Mouse (Mus musculus) cerebellum, postnatal 25 days (tissue): ENCODE data around the gene Rspry1.

ENCODE experiments used
- DNase-seq, 2 experiments: peaks; one replicate each; pipeline ENCODE4 v3.0.0; 2021; ENCODE audit warnings: mixed read lengths in 2 of 2

The Rspry1 gene

DNA sequence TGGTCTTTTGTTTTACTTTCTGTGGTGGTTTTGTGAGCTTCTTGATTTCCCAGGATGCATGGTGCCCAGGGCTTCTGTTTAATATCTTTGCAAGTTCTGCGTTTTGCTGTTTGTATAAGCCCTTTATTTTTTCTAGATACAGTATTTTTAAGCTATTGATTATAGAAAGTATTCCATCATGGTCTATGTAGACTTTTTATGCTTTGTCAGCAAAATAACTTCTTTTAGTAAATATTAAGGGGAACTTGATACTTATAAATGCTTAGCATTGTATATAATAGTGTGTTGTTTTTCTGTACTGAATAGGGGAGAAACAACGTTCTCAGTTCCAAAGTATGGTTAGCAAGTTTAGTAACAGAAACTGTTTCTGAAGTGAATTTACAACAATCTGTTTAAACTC, 2.3 kb downstream of the Rspry1 start:
- no peak for DNase-seq

- DNase-seq: no peak
Observed at GRCm38 (mm10) chr8:94607064-94607463, 5.3 kb downstream of the Rspry1 start.

GRCm38 (mm10) chr8:94624885-94625284, 23.1 kb downstream of the Rspry1 start:
- no peak for DNase-seq

GRCm38 (mm10) chr8:94633564-94634194, 31.9 kb downstream of the Rspry1 start:
- no peak for DNase-seq

DNA sequence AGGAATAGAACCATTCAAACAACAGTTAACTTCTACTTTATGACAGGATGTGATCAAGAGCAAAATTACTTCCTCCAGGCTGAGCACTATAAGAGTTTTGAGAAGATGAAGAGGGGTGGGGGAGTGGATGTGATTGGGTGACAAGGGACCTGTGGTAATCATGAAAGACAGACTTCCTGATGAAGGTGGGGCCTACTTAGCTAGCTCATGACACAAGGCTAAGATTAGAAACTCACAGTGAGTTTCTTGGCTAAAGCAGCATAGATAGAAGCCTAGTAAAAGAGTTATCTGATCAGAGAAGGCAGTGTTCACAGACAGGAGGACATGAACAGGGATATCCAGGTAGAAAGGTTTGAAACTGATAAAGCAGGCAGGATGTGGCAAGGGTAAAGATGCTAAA, 32.5 kb downstream of the Rspry1 start:
- DNase-seq: no peak

DNA sequence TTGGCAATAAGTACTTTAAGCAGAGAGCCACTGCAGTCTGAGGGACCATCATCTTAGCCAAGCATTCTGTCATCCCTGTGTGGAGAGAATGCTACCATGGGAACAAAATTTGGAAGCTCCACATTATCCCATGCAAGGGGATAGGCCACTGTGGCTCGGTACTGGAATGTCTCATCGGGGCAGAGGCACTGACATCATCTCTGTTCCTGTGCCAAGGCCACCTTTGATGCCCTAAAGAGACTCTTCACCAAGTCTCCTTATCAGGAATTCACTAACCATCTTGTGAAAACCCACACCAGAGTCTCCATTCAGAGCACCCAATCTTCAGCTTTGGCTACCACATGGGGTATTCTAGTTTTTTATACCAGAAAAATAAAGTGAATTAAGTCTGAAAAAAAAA, 39.4 kb downstream of the Rspry1 start:
- DNase-seq: no peak

GRCm38 (mm10) chr8:94641938-94642337, 40.2 kb downstream of the Rspry1 start:
- no peak for DNase-seq

DNA sequence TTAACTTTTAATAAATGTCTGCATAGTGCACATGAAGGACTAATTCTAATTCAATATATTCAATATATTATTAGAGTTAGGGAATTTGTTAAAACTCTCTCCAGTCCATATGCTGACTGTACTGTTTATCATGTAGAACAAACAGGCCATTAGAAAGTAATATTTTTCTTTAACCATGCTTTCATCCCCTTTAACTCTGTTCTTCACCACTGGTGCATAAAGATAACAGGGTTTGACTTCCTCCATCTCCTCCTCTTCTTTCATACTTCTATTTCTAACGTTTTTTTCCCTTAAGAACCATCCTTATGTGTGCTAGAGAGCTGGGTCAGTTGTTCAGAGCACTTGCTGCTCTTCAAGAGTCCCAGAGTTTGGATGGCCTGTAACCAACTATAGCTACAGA, 43.5 kb downstream of the Rspry1 start:
- no peak for DNase-seq

DNA sequence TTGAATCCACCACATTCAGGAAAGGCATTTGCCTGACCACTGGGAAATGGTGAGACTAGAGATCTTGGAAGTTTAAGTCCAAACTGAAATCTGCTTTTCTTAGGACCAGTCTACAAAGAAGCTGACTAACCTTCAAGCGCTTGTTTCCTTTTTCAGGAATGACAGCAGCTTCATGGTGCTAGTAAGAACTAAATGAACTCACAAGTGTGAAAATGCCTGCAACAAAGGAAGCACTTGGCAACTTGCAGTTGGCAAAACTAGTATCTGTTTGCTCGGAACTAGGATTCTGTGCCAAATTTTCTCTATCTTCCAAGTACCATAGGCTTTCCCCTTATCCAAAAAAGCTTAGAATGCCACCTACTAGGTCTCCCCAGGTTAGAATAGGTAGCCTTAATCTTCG, 44.4 kb downstream of the Rspry1 start:
- DNase-seq: no peak

DNA sequence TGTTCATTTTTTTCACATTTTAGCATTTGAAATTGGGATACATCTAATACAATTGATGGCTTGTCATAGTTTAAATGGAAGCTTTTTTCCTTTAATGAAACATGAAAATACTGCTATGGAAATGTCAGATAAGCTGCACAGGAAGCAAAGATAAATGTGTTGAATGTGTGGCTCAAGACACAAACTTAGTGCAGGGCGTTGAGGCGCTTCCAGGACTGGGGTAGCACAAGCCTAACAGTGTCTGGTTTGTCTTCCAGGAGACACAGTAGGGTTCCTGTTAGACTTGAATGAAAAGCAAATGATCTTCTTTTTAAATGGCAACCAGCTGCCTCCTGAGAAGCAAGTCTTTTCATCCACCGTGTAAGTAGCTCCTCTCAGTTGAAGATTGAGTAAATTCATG, 47.8 kb downstream of the Rspry1 start:
- no peak for DNase-seq

DNA sequence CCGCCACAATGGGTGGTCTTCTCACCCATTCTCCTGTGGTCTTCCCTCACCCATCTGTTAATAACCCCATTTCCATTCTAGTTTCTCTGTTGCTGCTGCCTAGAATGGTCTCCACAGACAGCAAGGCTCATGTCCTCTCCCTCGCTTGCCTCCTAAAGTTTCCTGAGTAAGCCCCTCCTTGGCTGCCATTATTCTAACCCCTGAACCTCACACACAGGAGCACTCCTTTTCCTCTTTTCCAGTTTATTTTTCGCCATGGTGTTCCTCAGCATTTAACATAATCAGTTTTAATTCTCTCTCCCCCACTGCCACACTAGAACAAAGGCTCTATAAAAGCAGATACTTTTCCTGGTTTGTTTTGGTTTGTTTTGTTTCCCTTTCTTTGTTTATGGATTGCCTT, 51.2 kb downstream of the Rspry1 start:
- DNase-seq: no peak

GRCm38 (mm10) chr8:94654994-94655393, 53.3 kb downstream of the Rspry1 start:
- DNase-seq: no peak

DNA sequence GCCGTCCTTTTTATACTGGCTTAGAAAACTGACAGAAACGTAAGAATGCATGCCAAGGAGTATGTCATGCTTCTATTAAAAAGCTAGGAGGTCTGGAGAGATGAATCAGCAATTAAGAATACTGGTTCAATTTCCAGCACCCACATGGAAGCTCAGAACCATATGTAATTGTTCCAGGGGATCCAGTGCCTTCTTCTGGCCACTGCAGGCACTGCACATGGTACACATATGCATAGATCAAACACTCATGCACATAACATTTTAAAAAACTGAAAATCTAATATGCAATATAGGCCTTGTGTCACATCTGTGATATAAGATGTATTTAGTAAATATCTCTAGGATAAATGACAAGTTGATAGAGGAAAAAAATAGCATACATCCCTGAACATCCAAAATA, 56.3 kb downstream of the Rspry1 start:
- no peak for DNase-seq

DNA sequence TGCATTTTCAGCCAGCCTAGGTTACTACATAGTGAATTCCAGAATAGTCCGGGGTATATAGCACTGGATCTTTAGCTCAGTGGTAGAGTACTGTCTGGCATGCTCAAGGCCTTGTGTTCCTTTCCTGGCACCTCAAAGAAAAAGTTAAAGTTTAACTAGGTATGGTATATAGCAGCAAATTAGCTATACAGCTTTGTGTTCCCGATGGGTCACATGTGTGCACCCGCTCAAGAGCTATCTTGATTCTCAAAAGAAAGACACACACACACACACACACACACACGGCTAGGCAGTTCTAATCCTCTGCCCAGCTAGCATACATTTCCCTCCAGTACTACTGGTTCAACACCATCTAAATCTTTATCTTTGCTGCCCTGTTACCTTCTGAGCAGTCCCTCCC, 58.7 kb downstream of the Rspry1 start:
- no peak for DNase-seq

DNA sequence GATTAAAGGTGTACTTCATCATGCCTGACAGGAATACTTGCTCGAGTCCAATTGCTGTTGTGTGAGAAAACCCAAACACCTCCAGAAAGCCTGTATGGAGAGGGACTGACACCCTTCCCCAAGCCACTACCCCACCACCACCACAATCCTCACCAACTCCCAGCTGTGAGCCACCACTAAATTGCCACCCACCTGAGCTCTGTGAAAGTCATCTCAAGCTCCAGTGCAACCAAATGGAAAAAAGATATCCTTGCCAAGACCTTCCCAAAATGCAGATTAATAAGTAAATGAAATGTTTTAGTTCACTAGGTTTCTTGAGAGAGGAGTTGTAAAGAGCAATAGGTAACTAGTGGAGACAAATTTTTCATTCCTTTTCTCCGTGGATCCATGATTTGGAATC, 63.0 kb downstream of the Rspry1 start:
- DNase-seq: no peak

GRCm38 (mm10) chr8:94666456-94667308, 64.9 kb downstream of the Rspry1 start, which contains the start of gene Arl2bp:
Arl2bp (plus strand) TSS chr8:94666600.
- DNase-seq: peak; percentile 93 to 97

- DNase-seq: no peak
Observed at GRCm38 (mm10) chr8:94674384-94674783, 72.6 kb downstream of the Rspry1 start.

DNA sequence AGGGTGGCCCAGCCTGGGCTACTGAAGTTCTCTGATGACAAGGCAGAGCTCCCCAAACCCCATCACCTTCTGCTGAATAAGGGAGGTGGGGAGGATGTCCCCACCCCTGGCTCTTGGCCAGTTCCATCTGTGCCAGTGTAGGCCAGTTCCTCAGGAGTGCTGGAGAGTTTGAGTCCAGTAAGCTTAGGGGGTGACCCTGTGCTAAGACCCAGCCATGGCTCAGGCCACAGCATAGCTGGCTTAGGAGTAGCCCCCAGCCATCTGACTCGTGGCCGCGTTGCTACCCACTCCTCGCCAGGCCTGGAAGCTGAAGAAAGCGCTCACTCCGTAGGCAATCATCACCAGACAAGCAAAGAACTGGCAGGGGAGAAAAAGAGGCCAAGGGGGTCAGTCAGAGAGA, 74.2 kb downstream of the Rspry1 start:
- DNase-seq: peak in 1 of 2 experiments; percentile 22

DNA sequence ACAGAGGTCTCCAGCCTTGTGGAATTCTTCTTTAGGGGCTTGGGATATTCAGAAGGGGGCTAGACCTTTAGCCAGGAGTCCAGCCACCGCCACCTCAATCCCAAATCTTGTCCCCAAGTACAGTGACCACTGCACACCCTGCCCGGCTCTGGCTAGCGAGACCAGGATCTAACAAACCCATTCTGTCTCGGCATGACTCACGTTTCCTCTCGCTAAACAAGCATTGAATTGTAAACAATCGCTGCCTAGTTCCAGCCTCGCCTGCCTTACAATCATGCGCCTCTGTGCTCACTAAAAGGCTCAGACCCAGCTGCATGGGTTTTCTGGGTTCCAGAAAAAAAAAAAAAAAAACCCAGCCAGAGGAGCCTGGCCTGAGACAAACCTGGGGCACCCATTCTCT, 76.8 kb downstream of the Rspry1 start:
- no peak for DNase-seq

DNA sequence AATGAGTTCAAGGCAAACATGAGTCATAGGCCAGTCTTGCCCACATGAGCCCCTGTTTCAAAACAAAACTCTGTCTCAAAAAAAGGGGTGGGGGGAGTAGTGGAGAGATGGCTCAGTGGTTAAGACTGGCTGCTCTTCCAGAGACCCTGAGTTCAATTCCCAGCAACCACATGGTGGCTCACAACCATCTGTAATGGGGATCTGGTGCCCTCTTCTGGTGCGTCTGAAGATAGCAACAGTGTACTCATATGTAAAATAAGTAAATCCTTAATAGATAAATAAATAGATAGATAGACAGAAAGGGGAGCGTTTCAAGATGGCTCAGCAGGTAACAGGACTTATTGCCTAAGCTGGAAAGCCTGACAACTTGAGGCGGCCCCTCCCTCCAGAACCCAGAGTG, 78.7 kb downstream of the Rspry1 start:
- DNase-seq: no peak

DNA sequence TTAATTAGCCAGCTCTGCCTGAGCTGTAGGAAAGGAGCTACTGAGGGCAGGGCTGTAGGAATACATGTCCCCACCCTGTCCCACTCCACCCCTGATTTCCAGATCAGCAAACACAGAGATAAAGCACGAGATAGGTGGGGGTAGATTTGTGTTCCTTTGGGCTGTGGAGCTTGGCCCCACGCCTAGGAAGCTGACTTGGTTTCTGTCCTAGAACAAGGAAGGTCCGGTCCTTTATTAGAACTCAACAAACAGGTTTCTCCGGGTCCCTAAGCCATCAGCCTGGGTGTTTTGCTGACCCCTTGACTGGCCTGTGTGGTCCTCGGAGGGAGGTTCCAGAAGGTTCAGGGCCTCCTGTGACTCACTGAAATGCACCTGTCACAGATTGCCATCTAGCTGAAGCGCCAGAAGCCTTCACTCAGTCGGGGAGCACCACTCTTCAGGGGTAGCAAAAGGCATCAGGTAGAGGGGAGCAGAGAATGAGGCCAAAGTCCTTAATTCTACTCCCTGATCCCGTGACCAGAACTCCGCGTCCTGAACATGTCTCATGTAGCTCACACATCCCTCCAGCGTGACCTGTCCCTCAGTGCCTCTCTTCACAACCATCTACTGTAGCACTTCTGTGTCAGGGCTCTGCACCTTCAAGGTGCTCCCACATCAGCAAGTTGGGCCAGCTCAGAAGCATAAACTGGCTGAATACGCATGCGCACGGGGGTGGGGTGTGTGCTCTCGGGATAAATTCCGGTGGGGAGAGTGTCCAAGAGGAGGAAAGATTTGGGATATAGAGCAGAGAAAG, 81.2 kb downstream of the Rspry1 start:
- DNase-seq: no peak

GRCm38 (mm10) chr8:94684287-94684686, 82.5 kb downstream of the Rspry1 start:
- DNase-seq: no peak

- no peak for DNase-seq
Observed at GRCm38 (mm10) chr8:94685953-94686352, 84.2 kb downstream of the Rspry1 start.

DNA sequence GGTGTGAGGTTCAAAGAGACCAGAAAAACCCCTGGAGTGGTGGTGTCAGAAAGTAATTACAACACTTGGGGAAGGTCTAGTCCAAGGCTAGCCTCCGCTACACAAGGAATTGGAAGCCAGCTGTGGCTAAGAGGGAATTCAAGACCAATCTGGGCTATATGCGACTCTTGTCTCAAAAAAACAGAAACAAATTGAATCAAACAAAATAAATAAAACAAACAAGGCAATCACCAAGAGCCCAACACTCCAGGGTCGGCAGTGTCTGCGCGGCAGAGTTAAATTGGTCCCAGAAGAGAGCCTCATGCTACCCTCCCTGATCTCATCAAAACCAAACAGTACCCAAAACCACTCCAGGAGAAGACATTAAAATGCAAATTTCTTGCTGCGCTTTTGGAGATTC, 93.0 kb downstream of the Rspry1 start:
- no peak for DNase-seq
